Mouse (Mus musculus) hindbrain, embryonic 10.5 days (tissue): Measurements from ENCODE around the gene Fnbp1l. TPM values are rescaled to one million over a fixed set of nuclear protein-coding genes. Genes with fewer than 3 reads are reported as not detected.

Experiments
- DNase-seq: peaks from one replicate; pipeline ENCODE4 v3.0.0-alpha.2; 2017; ENCODE audit warnings: low spot score
- H3K27ac ChIP-seq: fragments of 300-500 bp; sonication (generic); 2 replicates; pipeline ENCODE4 v1.5.1; 2016; ENCODE audit warnings: mild to moderate bottlenecking, moderate library complexity
- H3K27me3 ChIP-seq: fragments of 300-500 bp; sonication (generic); 2 replicates; pipeline ENCODE4 v1.6.1; 2016; ENCODE audit warnings: mild to moderate bottlenecking; ENCODE audit not compliant: poor library complexity, insufficient read depth, severe bottlenecking
- H3K36me3 ChIP-seq: fragments of 300-500 bp; sonication (generic); 2 replicates; pipeline ENCODE4 v1.6.1; 2016; ENCODE audit warnings: mild to moderate bottlenecking, moderate library complexity
- H3K4me1 ChIP-seq: fragments of 300-500 bp; sonication (generic); replicated peaks from 2 replicates; pipeline ENCODE4 v1.6.1; 2016; ENCODE audit warnings: mild to moderate bottlenecking
- H3K4me3 ChIP-seq: fragments of 300-500 bp; sonication (generic); 2 replicates; pipeline ENCODE4 v1.5.1; 2016; ENCODE audit warnings: mild to moderate bottlenecking, moderate library complexity
- H3K9me3 ChIP-seq: fragments of 300-500 bp; sonication (generic); 2 replicates; pipeline ENCODE4 v1.6.1; 2016; ENCODE audit warnings: mild to moderate bottlenecking, moderate library complexity
- WGBS: fragments of 180-500 bp; shearing (Covaris S2); methylation state at CpG from one replicate; pipeline ENCODE4 v1.1.7; 2016; 5-methylcytosine and 5-hydroxymethylcytosine counted together
- polyA plus RNA-seq: library from polyadenylated mRNA; unstranded; fragments of >200 nt; fragmentation: Nextera tagmentation; extraction: Ambion mirVana; gene quantifications from 2 replicates; pipeline ENCODE4 v1.2.1, GENCODE M21; 2016

Fnbp1l gene
- polyA plus RNA-seq, 1 experiment from 2014 or later, result 48.7 TPM

DNA sequence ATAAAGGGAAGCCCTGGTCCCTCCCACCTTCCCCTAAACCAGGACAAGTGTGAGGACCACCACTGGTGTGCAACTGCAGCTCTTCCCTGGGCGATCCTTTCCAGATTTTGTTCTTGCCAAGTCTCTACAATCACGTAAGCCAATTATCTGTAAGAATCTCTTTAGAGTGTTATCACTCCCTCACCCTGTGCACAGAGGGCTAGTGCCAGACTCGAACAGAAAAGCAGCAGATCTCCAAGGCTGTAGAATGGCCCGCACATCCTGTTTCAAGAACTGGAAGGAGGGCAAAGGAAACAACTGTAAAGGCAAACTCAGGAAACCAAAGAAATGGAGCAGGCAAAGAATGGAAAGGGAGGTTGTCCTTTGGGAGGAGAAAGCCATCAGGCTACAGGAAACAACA, 29.2 kb downstream of the Fnbp1l start:
- 87% methylated on average over 4 of the region's 4 CpGs for WGBS
- Histone ChIP-seq H3K9me3 (no peaks in the 10 kb centered on the region), H3K4me1 (peaks cover 6% of the 10 kb centered on the region; the same call in 1 of the 2 replicates), H3K4me3 (no peak overlapping the region), H3K27ac (no peak overlapping the region), H3K36me3 (peaks cover 49% of the 10 kb centered on the region), H3K27me3 (no peaks in the 10 kb centered on the region)
- no peak for DNase-seq

DNA sequence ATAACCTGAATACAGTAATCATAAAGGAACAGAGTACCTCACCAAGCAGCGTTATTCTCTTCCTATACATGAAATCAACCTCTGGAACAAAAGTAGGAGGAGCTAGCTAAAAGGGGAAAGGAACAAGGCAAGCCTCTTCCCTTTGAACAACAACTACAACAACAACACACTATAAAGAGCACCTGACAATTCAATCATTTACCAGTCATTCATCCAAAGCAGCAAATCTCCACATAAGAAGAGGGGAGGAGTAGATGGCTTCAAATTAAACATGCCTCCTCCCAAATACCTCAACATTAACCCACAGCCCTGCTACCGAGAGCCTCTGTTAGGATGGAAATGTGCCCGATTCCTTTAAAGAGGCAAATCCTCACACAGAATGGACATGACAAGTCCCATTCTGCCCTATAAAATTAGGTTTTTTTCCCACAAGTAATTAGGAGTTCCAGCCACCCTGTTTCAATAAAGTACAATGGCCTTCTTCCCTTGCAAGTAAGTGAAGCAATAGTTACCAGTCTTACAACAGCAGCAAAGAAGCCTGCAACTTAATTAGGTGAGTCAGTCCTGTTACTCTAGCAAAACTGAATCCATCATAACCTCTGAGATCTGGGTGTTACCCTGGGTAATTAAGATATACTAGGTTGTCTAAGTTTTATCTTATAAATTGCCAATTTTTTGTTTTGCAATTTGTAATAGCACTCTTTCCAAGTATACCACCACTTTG, 32.4 kb downstream of the Fnbp1l start:
- no peak for DNase-seq
- H3K4me1 ChIP-seq, result peaks cover 6% of the 10 kb centered on the region; the same call in 1 of the 2 replicates
- H3K27ac ChIP-seq, result no peak overlapping the region
- no peak overlapping the region for H3K4me3 ChIP-seq
- H3K36me3 ChIP-seq, result peaks cover 59% of the 10 kb centered on the region
- 91% methylated on average over 3 of the region's 3 CpGs for WGBS
- no peaks in the 10 kb centered on the region for H3K9me3 ChIP-seq
- H3K27me3 ChIP-seq, result no peaks in the 10 kb centered on the region

DNA sequence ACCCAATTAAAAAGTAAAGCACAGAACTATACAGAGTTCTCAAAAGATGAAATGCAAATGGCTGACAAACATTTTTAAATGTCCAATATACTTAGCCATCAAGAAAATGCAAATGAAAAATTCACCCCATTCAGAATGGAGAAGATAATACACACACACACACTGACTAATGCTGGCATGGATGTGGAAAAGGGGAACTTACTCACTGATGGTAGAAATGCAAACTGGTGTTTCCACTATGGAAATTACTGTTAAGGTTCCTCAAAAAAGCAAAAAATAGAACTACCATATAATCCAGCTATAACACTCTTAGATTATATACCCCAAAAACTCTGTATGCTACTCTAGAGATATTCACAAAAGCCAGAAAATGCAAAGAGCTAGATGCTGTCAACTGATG, 42.2 kb downstream of the Fnbp1l start:
- no peak overlapping the region for H3K27ac ChIP-seq
- DNase-seq, result no peak
- H3K9me3 ChIP-seq, result no peaks in the 10 kb centered on the region
- no peaks in the 10 kb centered on the region for H3K27me3 ChIP-seq
- peaks cover 16% of the 10 kb centered on the region for H3K36me3 ChIP-seq
- no peaks in the 10 kb centered on the region for H3K4me1 ChIP-seq
- no peak overlapping the region for H3K4me3 ChIP-seq

DNA sequence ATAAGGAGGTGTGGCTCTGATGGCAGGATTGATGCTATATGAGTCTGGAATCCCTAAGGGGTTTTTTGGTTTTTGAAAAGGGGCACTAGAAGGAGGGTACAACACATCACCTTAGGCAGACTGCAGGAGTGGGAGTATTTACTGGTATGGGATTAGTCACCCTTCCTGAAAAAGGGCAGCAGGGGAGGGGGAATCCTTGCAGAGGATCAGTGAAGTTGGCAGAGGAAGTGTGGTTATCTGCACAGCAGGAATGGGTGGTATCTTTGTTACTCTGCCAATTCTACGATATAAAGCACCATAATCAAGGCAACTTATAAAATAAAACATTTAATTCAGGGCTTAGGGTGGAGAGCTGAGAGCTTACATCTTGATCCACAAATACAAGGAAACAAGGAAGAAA, 44.6 kb downstream of the Fnbp1l start:
- H3K36me3 ChIP-seq, result peaks cover 19% of the 10 kb centered on the region
- H3K9me3 ChIP-seq, result no peaks in the 10 kb centered on the region
- DNase-seq, result no peak
- no peaks in the 10 kb centered on the region for H3K27me3 ChIP-seq
- no peak overlapping the region for H3K27ac ChIP-seq
- WGBS, result 87% methylated on average over 1 of the region's 1 CpGs
- no peak overlapping the region for H3K4me3 ChIP-seq
- no peaks in the 10 kb centered on the region for H3K4me1 ChIP-seq

DNA sequence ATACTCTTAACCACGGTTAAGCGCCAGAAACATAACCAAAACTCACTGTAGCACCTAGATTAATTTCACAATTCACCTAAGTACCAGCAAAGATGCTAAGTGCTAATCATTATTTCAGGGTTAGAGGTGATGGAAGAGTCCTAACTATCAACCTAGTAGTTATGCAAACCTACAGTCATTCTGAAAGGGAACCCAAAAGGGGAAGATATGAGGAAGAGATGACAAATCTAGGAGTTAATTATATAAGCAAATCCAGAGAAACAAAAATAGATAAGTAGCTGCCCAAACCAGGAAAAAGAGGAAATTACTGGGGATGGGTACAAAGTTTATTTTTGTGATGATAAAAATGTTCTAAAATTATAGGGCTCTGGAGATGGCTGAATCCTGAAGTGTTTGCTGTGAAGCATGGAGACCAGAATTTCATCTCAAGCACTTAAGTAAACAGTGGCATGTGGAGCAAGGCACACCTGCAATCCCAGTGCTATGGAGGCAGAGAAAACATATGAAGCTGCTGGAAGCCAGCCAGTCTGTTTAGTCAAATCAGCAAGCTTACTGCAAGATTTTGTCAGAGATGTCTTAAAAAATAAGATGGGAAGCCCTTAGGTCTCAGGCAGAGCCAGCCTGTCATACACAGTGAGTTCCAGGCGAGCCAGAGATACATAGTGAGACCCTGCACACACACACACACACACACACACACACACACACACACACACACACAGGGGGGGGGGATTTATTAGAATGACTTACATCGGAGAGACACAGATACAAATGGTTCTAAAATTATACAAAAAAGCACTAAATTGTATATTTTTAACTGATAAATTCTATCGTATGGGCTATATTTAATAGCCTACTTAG, 45.9 kb downstream of the Fnbp1l start:
- H3K4me1 ChIP-seq, result no peaks in the 10 kb centered on the region
- DNase-seq, result no peak
- 88% methylated on average over 5 of the region's 5 CpGs for WGBS
- no peaks in the 10 kb centered on the region for H3K9me3 ChIP-seq
- H3K27me3 ChIP-seq, result no peaks in the 10 kb centered on the region
- no peak overlapping the region for H3K4me3 ChIP-seq
- H3K36me3 ChIP-seq, result peaks cover 20% of the 10 kb centered on the region
- H3K27ac ChIP-seq, result no peak overlapping the region

DNA sequence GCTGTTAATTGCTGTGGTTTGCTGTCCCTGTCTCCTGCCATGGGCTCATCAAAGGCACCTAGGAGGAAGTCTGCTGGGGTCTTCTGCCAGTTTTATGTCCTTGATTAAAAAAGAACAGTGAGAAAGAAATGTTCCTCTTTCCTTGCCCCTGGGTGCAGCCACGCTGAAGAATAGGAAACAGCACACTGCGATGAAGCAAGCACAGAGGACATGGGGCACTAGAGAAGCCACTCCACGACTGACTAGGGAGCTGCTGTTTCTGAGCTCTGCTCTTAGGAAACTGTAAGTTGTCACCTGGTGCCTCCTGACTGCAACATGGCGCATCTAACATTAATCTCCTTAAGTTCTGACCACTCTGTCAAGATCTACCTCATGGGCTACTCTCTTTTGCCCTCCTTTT, 53.0 kb downstream of the Fnbp1l start:
- no peaks in the 10 kb centered on the region for H3K27me3 ChIP-seq
- H3K4me3 ChIP-seq, result no peak overlapping the region
- H3K4me1 ChIP-seq, result no peaks in the 10 kb centered on the region
- peaks cover 42% of the 10 kb centered on the region for H3K36me3 ChIP-seq
- no peak overlapping the region for H3K27ac ChIP-seq
- WGBS, result 80% methylated on average over 4 of the region's 4 CpGs
- H3K9me3 ChIP-seq, result no peaks in the 10 kb centered on the region
- no peak for DNase-seq

DNA sequence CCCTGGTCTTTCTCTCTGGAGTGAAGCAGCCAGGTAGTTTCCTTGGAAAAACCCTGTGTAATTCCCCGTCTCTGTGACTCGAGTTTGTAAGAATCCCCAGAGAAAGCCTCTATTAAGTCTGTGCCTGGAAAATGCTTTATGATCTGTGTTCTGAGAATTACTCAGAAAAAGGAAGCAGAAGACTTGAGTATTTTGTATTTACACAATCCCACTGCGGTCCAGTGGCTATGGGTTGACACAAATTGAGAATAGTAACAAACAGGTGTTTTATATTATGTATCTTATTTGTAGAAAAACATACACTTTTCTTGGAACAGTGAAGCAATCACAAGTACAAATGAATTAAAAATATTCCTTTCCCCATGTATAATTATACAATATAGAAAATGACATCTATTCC, 53.4 kb downstream of the Fnbp1l start:
- Histone ChIP-seq H3K27ac (no peak overlapping the region), H3K4me3 (no peak overlapping the region), H3K27me3 (no peaks in the 10 kb centered on the region), H3K36me3 (peaks cover 46% of the 10 kb centered on the region), H3K4me1 (no peaks in the 10 kb centered on the region), H3K9me3 (no peaks in the 10 kb centered on the region)
- 83% methylated on average over 3 of the region's 3 CpGs for WGBS
- no peak for DNase-seq

DNA sequence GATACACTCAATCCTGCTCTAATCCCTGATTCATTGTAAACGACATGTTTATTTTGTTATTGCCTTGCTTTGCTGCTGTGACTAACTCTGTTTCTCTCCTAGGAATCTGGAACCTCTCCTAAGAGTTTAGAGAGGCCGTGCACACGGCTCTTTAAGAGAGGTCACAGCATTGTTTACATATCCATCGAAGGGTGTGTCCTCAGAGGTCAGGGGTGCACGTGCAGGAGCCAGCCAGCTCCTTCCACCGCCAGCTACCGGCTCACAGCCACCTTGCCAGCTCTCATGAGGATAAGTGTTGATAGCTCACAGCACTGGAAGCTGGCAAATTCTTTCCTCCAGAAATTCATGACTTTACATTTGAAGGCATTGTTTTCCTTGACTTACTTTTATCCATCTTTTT, 54.2 kb downstream of the Fnbp1l start:
- H3K9me3 ChIP-seq, result no peaks in the 10 kb centered on the region
- peak; percentile 14 for DNase-seq
- H3K27ac ChIP-seq, result no peak overlapping the region
- 37% methylated on average over 7 of the region's 7 CpGs for WGBS
- H3K4me1 ChIP-seq, result no peaks in the 10 kb centered on the region
- H3K4me3 ChIP-seq, result no peak overlapping the region
- H3K27me3 ChIP-seq, result no peaks in the 10 kb centered on the region
- peaks cover 55% of the 10 kb centered on the region for H3K36me3 ChIP-seq

DNA sequence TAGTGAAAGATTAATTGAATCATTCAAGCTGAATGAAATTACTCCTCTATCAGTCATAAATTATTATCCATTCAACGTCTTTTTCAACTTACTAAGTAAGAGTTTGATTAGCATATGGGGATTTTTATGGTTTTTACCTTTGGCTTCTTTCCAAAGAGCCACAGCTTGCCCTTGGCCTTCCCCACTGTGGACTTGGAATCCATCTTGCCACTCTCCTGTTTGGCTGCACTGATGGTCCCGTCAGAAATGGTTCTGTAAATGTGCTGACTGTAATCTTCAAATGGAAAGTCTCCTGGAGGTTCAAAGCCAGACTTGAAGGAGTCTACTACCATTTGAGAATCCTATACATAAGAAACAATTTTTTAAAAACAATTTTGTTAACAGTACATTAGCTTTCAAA, 61.7 kb downstream of the Fnbp1l start:
- WGBS, result 88% methylated on average over 2 of the region's 2 CpGs
- DNase-seq, result no peak
- Histone ChIP-seq H3K27me3 (no peaks in the 10 kb centered on the region), H3K9me3 (no peaks in the 10 kb centered on the region), H3K4me1 (no peaks in the 10 kb centered on the region), H3K27ac (no peak overlapping the region), H3K4me3 (no peak overlapping the region), H3K36me3 (peaks cover 51% of the 10 kb centered on the region)

DNA sequence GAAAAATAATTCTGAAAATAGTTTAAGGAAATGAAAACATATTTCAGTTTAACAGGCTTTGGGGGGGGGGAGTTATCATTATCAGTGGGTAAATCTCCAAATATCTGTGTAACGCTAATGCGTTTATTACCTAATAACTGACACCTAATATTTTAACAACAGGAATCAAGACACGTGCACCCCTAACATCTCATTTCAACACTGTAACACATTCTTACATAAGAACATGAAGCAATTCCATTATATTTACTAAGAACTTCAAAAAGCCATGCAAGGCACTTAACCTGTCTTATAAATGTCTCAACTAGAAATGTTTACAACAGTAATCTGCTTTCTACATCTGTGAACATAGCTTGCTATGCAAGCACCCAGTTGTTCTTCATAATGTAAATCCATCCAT, 68.3 kb downstream of the Fnbp1l start:
- no peak for DNase-seq
- Histone ChIP-seq H3K4me3 (no peak overlapping the region), H3K36me3 (peaks cover 45% of the 10 kb centered on the region), H3K27ac (no peak overlapping the region), H3K9me3 (no peaks in the 10 kb centered on the region), H3K4me1 (no peaks in the 10 kb centered on the region), H3K27me3 (no peaks in the 10 kb centered on the region)
- 96% methylated on average over 3 of the region's 3 CpGs for WGBS

DNA sequence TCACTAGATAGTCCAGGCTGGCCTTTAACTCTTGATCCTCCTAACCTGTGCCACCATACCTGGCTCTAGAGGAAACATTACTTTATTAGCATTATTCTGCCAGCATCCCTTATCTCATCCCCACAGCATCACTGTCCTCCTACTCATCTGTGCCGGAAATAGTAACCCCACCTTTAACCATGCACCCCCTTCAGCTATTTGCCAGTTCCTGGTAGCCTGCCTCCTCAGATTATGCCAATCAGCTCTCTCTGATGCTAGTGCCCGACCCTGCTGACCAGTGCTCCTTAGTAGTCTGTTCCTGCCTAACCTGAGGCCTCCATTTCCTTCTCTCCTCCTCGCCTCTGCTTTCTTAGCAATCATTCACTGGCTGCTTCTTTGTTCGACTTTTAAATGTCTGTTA, 72.0 kb downstream of the Fnbp1l start:
- WGBS, result 85% methylated on average over 4 of the region's 4 CpGs
- peaks cover 76% of the 10 kb centered on the region for H3K36me3 ChIP-seq

DNA sequence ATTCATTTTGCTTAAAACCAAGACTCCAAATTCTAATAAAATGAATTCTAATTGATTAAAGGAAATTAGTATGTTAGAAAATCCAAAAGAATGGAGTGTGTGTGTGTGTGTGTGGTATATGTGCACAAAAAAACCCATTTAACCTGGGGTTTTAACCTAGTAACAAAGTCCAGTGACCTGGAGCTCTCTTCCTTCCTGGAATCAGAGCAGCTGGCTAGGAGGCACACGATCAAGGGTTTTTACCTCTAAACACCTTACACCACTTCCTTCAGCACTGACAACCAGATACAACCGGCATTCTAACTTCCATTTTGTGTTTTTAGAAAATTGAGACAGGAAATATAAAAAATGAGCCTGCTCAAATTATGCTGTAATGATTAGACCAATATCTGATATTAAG, 74.2 kb downstream of the Fnbp1l start:
- WGBS, result 88% methylated on average over 2 of the region's 2 CpGs
- H3K36me3 ChIP-seq, result peaks cover 93% of the 10 kb centered on the region
- no peak overlapping the region for H3K27ac ChIP-seq
- no peak for DNase-seq
- H3K27me3 ChIP-seq, result no peaks in the 10 kb centered on the region
- H3K9me3 ChIP-seq, result no peaks in the 10 kb centered on the region
- no peaks in the 10 kb centered on the region for H3K4me1 ChIP-seq
- no peak overlapping the region for H3K4me3 ChIP-seq

More for the DNA sequence above, 72.0 kb downstream of the Fnbp1l start:
- Histone ChIP-seq H3K9me3 (no peaks in the 10 kb centered on the region), H3K4me3 (no peak overlapping the region), H3K27ac (no peak overlapping the region), H3K4me1 (no peaks in the 10 kb centered on the region), H3K27me3 (no peaks in the 10 kb centered on the region)
- DNase-seq, result no peak

DNA sequence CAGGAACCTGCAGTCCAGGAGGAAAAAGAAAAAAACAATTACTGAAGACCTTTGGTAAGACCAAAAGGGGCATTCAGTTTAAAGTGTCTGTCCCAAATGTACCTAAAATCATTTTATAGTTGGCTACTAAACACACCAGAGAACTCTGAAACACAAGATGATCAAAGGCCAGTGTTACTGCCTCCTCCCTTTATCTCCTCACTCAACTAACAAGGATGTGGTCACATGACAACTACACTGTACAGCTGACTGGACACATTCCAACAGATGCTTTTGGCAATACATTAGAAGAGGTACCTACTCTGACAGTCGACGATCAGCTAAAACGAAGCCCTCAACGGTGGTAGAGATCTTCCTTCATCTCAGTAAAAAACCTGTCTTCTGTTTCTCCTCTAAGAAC, 78.6 kb downstream of the Fnbp1l start:
- no peaks in the 10 kb centered on the region for H3K9me3 ChIP-seq
- H3K4me3 ChIP-seq, result no peak overlapping the region
- DNase-seq, result no peak
- H3K36me3 ChIP-seq, result peaks cover 99% of the 10 kb centered on the region
- no peaks in the 10 kb centered on the region for H3K4me1 ChIP-seq
- no peak overlapping the region for H3K27ac ChIP-seq
- 95% methylated on average over 4 of the region's 4 CpGs for WGBS
- no peaks in the 10 kb centered on the region for H3K27me3 ChIP-seq
